Mouse (Mus musculus): Measurements from ENCODE around the gene Car5a. TPM values are rescaled to one million over a fixed set of nuclear protein-coding genes. Genes with fewer than 3 reads are reported as not detected.
A peak's percentile ranks its signal among the peaks of the same experiment; 100 is the strongest.

Car5a gene
- total RNA-seq, 1 experiment = 0.18 TPM

GRCm38 (mm10) chr8:121948321-121949145, 3.8 kb upstream of the Car5a start:
- Histone ChIP-seq H3K9ac (ENCODE audit: insufficient read depth, low read depth, low read length, poor library complexity, severe bottlenecking) (peak overlapping the region; percentile 74), H3K4me1 (ENCODE audit: control insufficient read depth in 2 of 2, insufficient read depth in 2 of 2, low read length in 2 of 2, poor library complexity in 1 of 2) (peaks cover 0 to 23% of the 10 kb centered on the region in 2 experiments; a peak in 1 of 4 replicates)
- in situ Hi-C loops (cut with MboI; ENCODE audit: low sequenced_read_pairs in 2 of 2, unreplicated experiment in 2 of 2) = no loop called here

GRCm38 (mm10) chr8:121947753-121948141, 3.0 kb upstream of the Car5a start:
- DNase-seq (ENCODE audit: low read depth, low spot score) = peak; percentile 93
- peaks cover 2% of the 10 kb centered on the region; the same call in 1 of the 2 replicates for H3K36me3 ChIP-seq (ENCODE audit: control insufficient read depth, insufficient read depth, low read length, poor library complexity, severe bottlenecking)
- peak; percentile 39; the same call in 1 of the 2 replicates for TF ChIP-seq CHD2 (IDR thresholded peaks at IDR 0.05; ENCODE audit: low read depth, low read length)
- no peak for TF ChIP-seq HCFC1 (IDR thresholded peaks at IDR 0.05; ENCODE audit: borderline replicate concordance, insufficient read depth, low read length)
- H3K4me3 ChIP-seq (ENCODE audit: insufficient read depth in 1 of 2, low read depth in 1 of 2, low read length in 2 of 2, poor library complexity in 1 of 2, severe bottlenecking in 1 of 2) = peak overlapping the region; percentile 57 to 61
- peak overlapping the region; percentile 74 for H3K9ac ChIP-seq (ENCODE audit: insufficient read depth, low read depth, low read length, poor library complexity, severe bottlenecking)
- H3K9me3 ChIP-seq (ENCODE audit: control insufficient read depth, insufficient read depth, low read depth, low read length) = no peaks in the 10 kb centered on the region
- in situ Hi-C loops (cut with MboI; ENCODE audit: low sequenced_read_pairs in 2 of 2, unreplicated experiment in 2 of 2) = no loop called here
- H3K27ac ChIP-seq (ENCODE audit: insufficient read depth, low read depth, low read length, poor library complexity, severe bottlenecking) = 0 out of 2 replicates have a peak overlapping the region, but pooled peaks have one; percentile 8
- peaks cover 0 to 22% of the 10 kb centered on the region in 2 experiments; a peak in 1 of 4 replicates for H3K4me1 ChIP-seq (ENCODE audit: control insufficient read depth in 2 of 2, insufficient read depth in 2 of 2, low read length in 2 of 2, poor library complexity in 1 of 2)

More at GRCm38 (mm10) chr8:121948321-121949145, 3.8 kb upstream of the Car5a start:
- H3K36me3 ChIP-seq (ENCODE audit: control insufficient read depth, insufficient read depth, low read length, poor library complexity, severe bottlenecking) = peaks cover 5% of the 10 kb centered on the region
- peak overlapping the region; percentile 57 to 61 for H3K4me3 ChIP-seq (ENCODE audit: insufficient read depth in 1 of 2, low read depth in 1 of 2, low read length in 2 of 2, poor library complexity in 1 of 2, severe bottlenecking in 1 of 2)
- H3K9me3 ChIP-seq (ENCODE audit: control insufficient read depth, insufficient read depth, low read depth, low read length) = no peaks in the 10 kb centered on the region
- TF ChIP-seq ZNF384 (IDR thresholded peaks at IDR 0.05; ENCODE audit: low read depth, low read length) = no peak
- TF ChIP-seq MAFK (IDR thresholded peaks at IDR 0.05; ENCODE audit: insufficient read depth, low read depth, low read length) = no peak
- TF ChIP-seq CHD2 (IDR thresholded peaks at IDR 0.05; ENCODE audit: low read depth, low read length) = no peak
- TF ChIP-seq HCFC1 (IDR thresholded peaks at IDR 0.05; ENCODE audit: borderline replicate concordance, insufficient read depth, low read length) = no peak
- no peak for TF ChIP-seq ZC3H11A (IDR thresholded peaks at IDR 0.05; ENCODE audit: borderline replicate concordance, low read depth, low read length)
- 0 out of 2 replicates have a peak overlapping the region, but pooled peaks have one; percentile 8 for H3K27ac ChIP-seq (ENCODE audit: insufficient read depth, low read depth, low read length, poor library complexity, severe bottlenecking)
- DNase-seq (ENCODE audit: low read depth, low spot score) = no peak

GRCm38 (mm10) chr8:121947047-121947752, 2.5 kb upstream of the Car5a start:
- H3K9ac ChIP-seq (ENCODE audit: insufficient read depth, low read depth, low read length, poor library complexity, severe bottlenecking) = peak overlapping the region; percentile 66
- H3K36me3 ChIP-seq (ENCODE audit: control insufficient read depth, insufficient read depth, low read length, poor library complexity, severe bottlenecking) = no peaks in the 10 kb centered on the region
- no peak for TF ChIP-seq ZC3H11A (IDR thresholded peaks at IDR 0.05; ENCODE audit: borderline replicate concordance, low read depth, low read length)
- TF ChIP-seq HCFC1 (IDR thresholded peaks at IDR 0.05; ENCODE audit: borderline replicate concordance, insufficient read depth, low read length) = no peak
- DNase-seq (ENCODE audit: low read depth, low spot score) = no peak
- peak overlapping the region; percentile 42 to 61 for H3K4me3 ChIP-seq (ENCODE audit: insufficient read depth in 1 of 2, low read depth in 1 of 2, low read length in 2 of 2, poor library complexity in 1 of 2, severe bottlenecking in 1 of 2)
- no peak overlapping the region for H3K27ac ChIP-seq (ENCODE audit: insufficient read depth, low read depth, low read length, poor library complexity, severe bottlenecking)
- no peaks in the 10 kb centered on the region for H3K9me3 ChIP-seq (ENCODE audit: control insufficient read depth, insufficient read depth, low read depth, low read length)
- H3K4me1 ChIP-seq (ENCODE audit: control insufficient read depth in 2 of 2, insufficient read depth in 2 of 2, low read length in 2 of 2, poor library complexity in 1 of 2) = peaks cover 0 to 18% of the 10 kb centered on the region in 2 experiments; a peak in 1 of 4 replicates
- in situ Hi-C loops (cut with MboI; ENCODE audit: low sequenced_read_pairs in 2 of 2, unreplicated experiment in 2 of 2) = no loop called here

GRCm38 (mm10) chr8:121946351-121946750, 1.6 kb upstream of the Car5a start:
- H3K27ac ChIP-seq (ENCODE audit: insufficient read depth, low read depth, low read length, poor library complexity, severe bottlenecking) = no peak overlapping the region
- no peaks in the 10 kb centered on the region for H3K36me3 ChIP-seq (ENCODE audit: control insufficient read depth, insufficient read depth, low read length, poor library complexity, severe bottlenecking)
- DNase-seq (ENCODE audit: low read depth, low spot score) = no peak
- no peak overlapping the region for H3K9ac ChIP-seq (ENCODE audit: insufficient read depth, low read depth, low read length, poor library complexity, severe bottlenecking)
- TF ChIP-seq CHD2 (IDR thresholded peaks at IDR 0.05; ENCODE audit: low read depth, low read length) = no peak
- TF ChIP-seq HCFC1 (IDR thresholded peaks at IDR 0.05; ENCODE audit: borderline replicate concordance, insufficient read depth, low read length) = no peak
- TF ChIP-seq ZC3H11A (IDR thresholded peaks at IDR 0.05; ENCODE audit: borderline replicate concordance, low read depth, low read length) = no peak
- TF ChIP-seq MAFK (IDR thresholded peaks at IDR 0.05; ENCODE audit: insufficient read depth, low read depth, low read length) = no peak
- TF ChIP-seq ZNF384 (IDR thresholded peaks at IDR 0.05; ENCODE audit: low read depth, low read length) = no peak
- in situ Hi-C loops (cut with MboI; ENCODE audit: low sequenced_read_pairs in 2 of 2, unreplicated experiment in 2 of 2) = no loop called here
- H3K9me3 ChIP-seq (ENCODE audit: control insufficient read depth, insufficient read depth, low read depth, low read length) = no peaks in the 10 kb centered on the region
- H3K4me3 ChIP-seq (ENCODE audit: insufficient read depth in 1 of 2, low read depth in 1 of 2, low read length in 2 of 2, poor library complexity in 1 of 2, severe bottlenecking in 1 of 2) = no peak overlapping the region
- H3K4me1 ChIP-seq (ENCODE audit: control insufficient read depth in 2 of 2, insufficient read depth in 2 of 2, low read length in 2 of 2, poor library complexity in 1 of 2) = peaks cover 0 to 16% of the 10 kb centered on the region in 2 experiments; a peak in 1 of 4 replicates
